Mouse (Mus musculus): ENCODE results near the gene 1700029I15Rik. TPM values are rescaled to one million over a fixed set of nuclear protein-coding genes. Genes with fewer than 3 reads are reported as not detected.

Gene 1700029I15Rik
- polyA plus RNA-seq, 1 experiment from 2014 or later: 1.5 TPM

Small RNA genes within 50 kb of the gene (microRNA-seq; reads per million reads assigned to microRNA genes)
- not detected for gene Mir7000

Other genes with a start within 250 kb of the 1700029I15Rik start
- 15.3 and 19.7 TPM in 2 replicates for gene Pex16, start 7.9 kb upstream of the 1700029I15Rik start, polyA plus RNA-seq (2014; fragmentation: Nextera tagmentation; extraction: Ambion mirVana)
- 0.73 and 1.2 TPM in 2 replicates for gene Large2, start 7.7 kb upstream of the 1700029I15Rik start, polyA plus RNA-seq (2014; fragmentation: Nextera tagmentation; extraction: Ambion mirVana)
- 1.9 and 2.9 TPM in 2 replicates for gene Mapk8ip1, start 18.7 kb downstream of the 1700029I15Rik start, polyA plus RNA-seq (2014; fragmentation: Nextera tagmentation; extraction: Ambion mirVana)
- gene Cry2, start 51.5 kb downstream of the 1700029I15Rik start, polyA plus RNA-seq (2014; fragmentation: Nextera tagmentation; extraction: Ambion mirVana): 15.6 and 17.8 TPM in 2 replicates
- 6.7 and 7.1 TPM in 2 replicates for gene Slc35c1, start 78.0 kb downstream of the 1700029I15Rik start, polyA plus RNA-seq (2014; fragmentation: Nextera tagmentation; extraction: Ambion mirVana)
- 2.3 and 2.5 TPM in 2 replicates for gene Chst1, start 217.2 kb downstream of the 1700029I15Rik start, polyA plus RNA-seq (2014; fragmentation: Nextera tagmentation; extraction: Ambion mirVana)

Data from heart, embryonic 14.5 days (tissue).